Mouse (Mus musculus) limb, embryonic 13.5 days (tissue): ENCODE results near the gene Kif13a. TPM values are rescaled to one million over a fixed set of nuclear protein-coding genes. Genes with fewer than 3 reads are reported as not detected.

Source experiments
- ATAC-seq: fragments of 200-750 bp; cut with Nextera tagmentation; 2 replicates; pipeline ENCODE4 v1.8.0; 2017; ENCODE audit warnings: low read depth, moderate number of reproducible peaks, moderate TSS enrichment; ENCODE audit not compliant: low FRiP score
- H3K27ac ChIP-seq: fragments of 300-500 bp; sonication (generic); 2 replicates; pipeline ENCODE4 v1.5.1; 2015; ENCODE audit warnings: inconsistent platforms, mild to moderate bottlenecking, moderate library complexity
- H3K27me3 ChIP-seq: fragments of 300-500 bp; sonication (generic); 2 replicates; pipeline ENCODE4 v1.6.1; 2015; ENCODE audit warnings: mild to moderate bottlenecking, inconsistent platforms
- H3K36me3 ChIP-seq: fragments of 300-500 bp; sonication (generic); 2 replicates; pipeline ENCODE4 v1.6.1; 2015; ENCODE audit warnings: inconsistent platforms, mild to moderate bottlenecking, moderate library complexity
- H3K4me1 ChIP-seq: fragments of 300-500 bp; sonication (generic); 2 replicates; pipeline ENCODE4 v1.6.1; 2015; ENCODE audit warnings: inconsistent platforms
- H3K4me2 ChIP-seq: fragments of 300-500 bp; sonication (generic); replicated peaks from 2 replicates; pipeline ENCODE4 v1.6.1; 2015; ENCODE audit warnings: inconsistent platforms, mild to moderate bottlenecking, moderate library complexity
- H3K4me3 ChIP-seq: fragments of 300-500 bp; sonication (generic); 2 replicates; pipeline ENCODE4 v1.5.1; 2015; ENCODE audit warnings: moderate library complexity, mild to moderate bottlenecking, inconsistent platforms
- H3K9ac ChIP-seq: fragments of 300-500 bp; sonication (generic); 2 replicates; pipeline ENCODE4 v1.6.1; 2015; ENCODE audit warnings: mild to moderate bottlenecking, inconsistent platforms
- H3K9me3 ChIP-seq: fragments of 300-500 bp; sonication (generic); 2 replicates; pipeline ENCODE4 v1.6.1; 2016; ENCODE audit warnings: inconsistent platforms
- WGBS: fragments of 180-500 bp; shearing (Covaris S2); methylation state at CpG from one replicate; pipeline ENCODE4 v1.1.7; 2015; 5-methylcytosine and 5-hydroxymethylcytosine counted together
- polyA plus RNA-seq: library from polyadenylated mRNA; unstranded; fragments of >200 nt; fragmentation: Nextera tagmentation; extraction: Ambion mirVana; gene quantifications from 2 replicates; pipeline ENCODE4 v1.2.1, GENCODE M21; 2015

Gene Kif13a
- polyA plus RNA-seq, 1 experiment from 2014 or later, result 17.4 TPM

DNA sequence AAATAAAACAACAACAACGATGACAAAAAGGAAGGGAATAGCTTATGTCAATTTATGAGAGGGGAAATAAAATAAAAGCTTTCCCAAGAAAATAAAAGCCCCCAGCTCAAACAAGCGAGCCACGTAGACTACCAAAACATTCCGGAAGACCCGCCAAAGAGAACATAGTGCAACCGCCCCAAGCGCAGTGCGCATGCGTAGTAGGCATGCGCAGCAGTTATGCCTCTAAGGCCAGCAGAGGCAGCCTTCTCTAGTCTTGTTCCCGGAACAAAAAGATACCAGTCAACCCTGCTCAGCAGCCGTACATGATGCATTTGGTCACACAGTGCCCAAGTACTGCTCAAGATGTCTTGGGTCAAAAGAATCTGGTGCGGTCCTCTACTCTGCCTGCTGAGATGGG is 171.0 kb downstream of the Kif13a start:
- peaks cover 67% of the 10 kb centered on the region for H3K36me3 ChIP-seq
- ATAC-seq, result no peak

DNA sequence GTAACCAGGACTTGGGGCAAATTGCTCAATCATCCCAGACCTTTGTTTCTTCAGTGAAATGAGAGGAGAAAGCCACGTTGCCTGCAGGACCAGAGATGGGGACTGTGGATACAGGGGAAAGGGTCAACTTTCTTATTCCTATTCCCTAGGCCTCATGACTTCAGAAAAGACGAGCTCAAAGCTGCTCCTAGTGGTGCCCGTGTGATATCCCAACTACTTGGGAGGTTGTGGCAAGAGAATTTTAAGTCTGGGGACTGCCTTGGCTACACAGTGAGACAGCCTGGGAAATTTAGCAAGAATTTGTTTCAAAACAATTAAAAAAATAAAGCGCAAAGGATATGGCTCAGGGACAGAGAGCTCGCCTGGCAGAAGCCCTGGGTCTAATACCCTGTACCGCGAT is 171.7 kb downstream of the Kif13a start:
- 88% methylated on average over 7 of the region's 7 CpGs for WGBS
- peaks cover 64% of the 10 kb centered on the region for H3K36me3 ChIP-seq
- no peaks in the 10 kb centered on the region for H3K27me3 ChIP-seq

More for the DNA sequence above, 171.0 kb downstream of the Kif13a start:
- H3K27ac ChIP-seq, result no peak overlapping the region
- no peaks in the 10 kb centered on the region for H3K27me3 ChIP-seq
- H3K4me2 ChIP-seq, result no peak overlapping the region
- no peak overlapping the region for H3K4me3 ChIP-seq
- no peak overlapping the region for H3K9ac ChIP-seq
- 92% methylated on average over 13 of the region's 13 CpGs for WGBS
- H3K4me1 ChIP-seq, result 0 out of 2 replicates have a peak, but pooled peaks cover 5% of the 10 kb centered on the region
- no peaks in the 10 kb centered on the region for H3K9me3 ChIP-seq

DNA sequence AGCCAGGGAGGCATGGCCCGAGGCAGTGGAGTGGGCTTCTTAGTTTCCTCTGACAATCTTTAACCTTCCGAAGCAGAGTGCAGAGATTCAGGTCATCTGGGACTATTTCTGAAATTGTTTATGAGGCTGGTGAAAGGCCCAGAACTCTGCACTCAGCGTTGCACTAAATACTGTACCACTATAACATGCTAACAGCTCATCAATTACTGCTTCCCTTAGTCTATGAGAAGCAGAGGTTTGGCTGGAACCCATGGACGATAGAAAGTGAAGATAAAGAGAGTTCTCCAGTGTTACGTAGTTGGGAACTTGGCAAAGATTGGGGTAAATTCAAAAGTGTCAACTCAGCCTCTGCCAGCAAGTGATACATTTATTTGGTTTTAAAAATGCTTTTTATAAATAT is 176.4 kb downstream of the Kif13a start:
- Histone ChIP-seq H3K9ac (no peak overlapping the region), H3K4me2 (no peak overlapping the region), H3K27me3 (no peaks in the 10 kb centered on the region), H3K4me3 (no peak overlapping the region), H3K9me3 (no peaks in the 10 kb centered on the region), H3K36me3 (peaks cover 62% of the 10 kb centered on the region), H3K27ac (no peak overlapping the region), H3K4me1 (no peaks in the 10 kb centered on the region)
- ATAC-seq, result no peak
- 75% methylated on average over 5 of the region's 5 CpGs for WGBS

More for the DNA sequence above, 171.7 kb downstream of the Kif13a start:
- H3K4me3 ChIP-seq, result no peak overlapping the region
- H3K9me3 ChIP-seq, result no peaks in the 10 kb centered on the region
- H3K4me1 ChIP-seq, result 0 out of 2 replicates have a peak, but pooled peaks cover 5% of the 10 kb centered on the region
- no peak overlapping the region for H3K4me2 ChIP-seq
- no peak overlapping the region for H3K9ac ChIP-seq
- H3K27ac ChIP-seq, result no peak overlapping the region
- ATAC-seq, result no peak

DNA sequence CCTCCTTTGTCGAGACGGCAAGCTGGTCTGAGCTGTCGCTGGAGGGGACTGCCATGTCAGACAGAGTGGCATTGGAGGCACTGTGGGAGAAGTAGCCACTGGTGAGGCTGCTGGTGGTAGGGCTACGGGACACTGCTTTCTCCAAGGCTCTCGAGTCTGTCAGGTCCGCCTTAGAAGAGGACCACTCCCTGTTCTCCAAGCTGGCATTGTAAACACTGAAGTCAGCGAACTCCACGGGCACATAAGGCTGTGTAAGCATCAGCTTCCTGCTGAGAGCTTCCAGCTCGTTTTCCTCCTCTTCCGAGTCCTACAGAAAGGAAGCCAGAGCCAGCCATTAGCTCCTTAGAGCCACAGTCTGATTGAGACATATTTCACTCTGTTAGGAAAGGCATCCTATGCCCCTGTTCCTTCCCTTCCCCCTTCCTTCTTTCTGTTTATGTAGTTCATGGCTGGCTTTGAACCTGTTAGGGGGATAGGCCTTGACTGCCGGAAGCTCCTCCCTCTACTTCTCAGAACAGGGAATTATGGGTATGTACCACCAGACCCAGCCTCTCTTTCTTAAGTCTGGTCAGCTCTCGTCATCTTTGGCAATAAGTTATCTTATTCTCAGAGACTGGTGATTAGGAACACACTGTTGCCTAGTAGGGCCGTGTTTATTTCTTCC is 177.0 kb downstream of the Kif13a start:
- peaks cover 58% of the 10 kb centered on the region for H3K36me3 ChIP-seq
- no peaks in the 10 kb centered on the region for H3K27me3 ChIP-seq
- WGBS, result 75% methylated on average over 13 of the region's 13 CpGs
- H3K9ac ChIP-seq, result no peak overlapping the region
- ATAC-seq, result no peak
- H3K4me2 ChIP-seq, result no peak overlapping the region
- no peaks in the 10 kb centered on the region for H3K4me1 ChIP-seq
- no peaks in the 10 kb centered on the region for H3K9me3 ChIP-seq
- H3K27ac ChIP-seq, result no peak overlapping the region
- no peak overlapping the region for H3K4me3 ChIP-seq

DNA sequence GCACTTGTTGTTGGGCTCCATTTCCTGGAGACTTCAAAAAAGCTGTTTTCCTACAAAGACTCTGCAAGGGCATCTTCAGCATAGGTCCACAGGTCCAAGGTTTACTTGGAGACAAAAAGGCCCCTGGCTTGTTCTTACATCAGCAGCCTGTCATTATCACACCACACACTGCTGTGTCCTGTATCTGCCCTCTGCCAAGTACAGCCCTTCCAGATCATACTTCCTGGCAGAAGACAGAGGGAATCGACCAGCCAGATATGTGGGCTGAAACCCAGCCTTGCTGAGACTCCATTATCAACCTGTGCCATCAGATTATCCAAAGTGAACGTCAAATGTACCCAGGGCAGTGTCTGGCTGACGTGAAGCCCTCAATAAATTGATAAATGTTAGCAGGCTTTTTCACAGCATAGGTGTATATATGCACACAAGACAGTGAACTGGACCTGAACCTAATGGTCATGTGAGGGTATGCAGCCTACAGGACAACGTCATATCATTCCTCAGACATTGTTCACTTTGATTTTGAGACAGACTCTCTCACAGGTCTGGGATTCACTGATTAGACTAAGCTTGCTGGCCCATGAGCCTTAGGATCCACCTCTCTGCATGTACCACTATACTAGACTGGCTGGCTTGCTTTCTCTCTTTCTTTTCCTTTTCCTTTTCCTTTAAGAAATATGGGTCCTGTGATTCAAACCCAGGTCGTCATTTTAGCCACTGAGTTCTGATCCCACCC is 181.4 kb downstream of the Kif13a start:
- H3K4me3 ChIP-seq, result no peak overlapping the region
- ATAC-seq, result no peak
- peaks cover 42% of the 10 kb centered on the region for H3K36me3 ChIP-seq

DNA sequence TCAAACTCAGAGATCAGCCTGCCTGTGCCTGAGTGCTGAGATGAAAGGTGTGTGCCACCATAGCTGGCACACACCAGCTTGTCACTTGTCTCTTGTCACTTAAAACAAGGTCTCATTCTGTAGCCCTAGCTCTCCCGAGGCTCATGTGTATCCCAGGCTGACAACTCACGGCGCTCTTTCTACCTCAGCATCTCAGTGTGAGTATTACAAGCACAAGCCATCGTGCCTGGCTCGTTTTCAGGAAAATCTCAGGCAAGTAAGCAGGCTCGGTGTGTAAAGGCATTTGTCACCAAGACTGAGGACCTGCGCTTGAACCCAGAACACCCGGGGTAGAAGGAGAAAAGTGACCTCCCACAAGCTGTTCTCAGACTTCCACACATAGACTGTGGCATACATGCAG is 185.8 kb downstream of the Kif13a start:
- H3K27ac ChIP-seq, result no peak overlapping the region
- no peak overlapping the region for H3K4me3 ChIP-seq
- WGBS, result 84% methylated on average over 8 of the region's 8 CpGs
- no peaks in the 10 kb centered on the region for H3K27me3 ChIP-seq
- H3K36me3 ChIP-seq, result peaks cover 4% of the 10 kb centered on the region; the same call in 1 of the 2 replicates
- no peaks in the 10 kb centered on the region for H3K4me1 ChIP-seq
- no peak overlapping the region for H3K4me2 ChIP-seq
- no peaks in the 10 kb centered on the region for H3K9me3 ChIP-seq
- H3K9ac ChIP-seq, result no peak overlapping the region
- ATAC-seq, result no peak

More for the DNA sequence above, 181.4 kb downstream of the Kif13a start:
- H3K27ac ChIP-seq, result no peak overlapping the region
- WGBS, result 77% methylated on average over 5 of the region's 5 CpGs
- H3K9ac ChIP-seq, result no peak overlapping the region
- no peaks in the 10 kb centered on the region for H3K27me3 ChIP-seq
- no peaks in the 10 kb centered on the region for H3K4me1 ChIP-seq
- H3K4me2 ChIP-seq, result no peak overlapping the region
- no peaks in the 10 kb centered on the region for H3K9me3 ChIP-seq

DNA sequence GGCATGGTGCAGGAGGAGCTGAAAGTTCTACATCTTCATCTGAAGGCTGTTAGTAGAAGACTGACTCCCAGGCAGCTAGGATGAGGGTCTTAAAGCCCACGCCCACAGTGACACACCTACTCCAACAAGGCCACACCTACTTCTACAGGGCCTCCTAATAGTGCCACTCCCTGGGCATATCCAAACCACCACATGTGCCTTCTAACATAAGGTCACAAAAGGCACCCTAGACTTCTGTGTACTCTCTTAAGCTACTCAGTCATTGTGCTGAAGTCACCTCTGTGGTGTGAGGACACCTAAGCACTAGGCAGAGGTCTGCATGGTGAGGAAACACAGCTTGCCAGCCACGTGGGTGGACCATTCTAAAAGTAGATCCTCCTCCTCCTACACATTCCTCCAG is 187.3 kb downstream of the Kif13a start:
- no peaks in the 10 kb centered on the region for H3K9me3 ChIP-seq
- H3K9ac ChIP-seq, result no peak overlapping the region
- no peak for ATAC-seq
- no peaks in the 10 kb centered on the region for H3K27me3 ChIP-seq
- H3K4me2 ChIP-seq, result no peak overlapping the region
- no peak overlapping the region for H3K27ac ChIP-seq
- no peaks in the 10 kb centered on the region for H3K4me1 ChIP-seq
- no peak overlapping the region for H3K4me3 ChIP-seq
- H3K36me3 ChIP-seq, result no peaks in the 10 kb centered on the region
- 67% methylated on average over 2 of the region's 2 CpGs for WGBS

DNA sequence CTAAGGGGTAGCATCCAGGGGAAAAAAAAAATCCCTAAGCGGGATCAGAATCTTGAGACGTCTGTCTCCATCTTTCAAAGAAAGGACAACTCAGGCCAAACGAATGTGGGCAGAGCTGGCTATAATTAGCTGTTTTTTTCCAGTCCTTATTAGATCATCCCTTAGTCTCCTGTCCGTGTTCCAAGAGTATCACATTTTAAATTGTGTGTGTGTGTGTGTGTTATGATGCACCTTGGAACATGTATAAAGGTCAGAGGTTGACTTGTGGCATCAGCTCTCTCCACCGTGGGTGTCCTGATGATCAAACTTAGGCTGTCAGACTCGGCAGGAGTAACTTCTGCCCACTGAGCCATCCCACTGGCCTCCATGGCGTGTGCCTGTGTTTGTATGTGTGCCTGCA is 190.2 kb downstream of the Kif13a start:
- Histone ChIP-seq H3K36me3 (no peaks in the 10 kb centered on the region), H3K9ac (no peak overlapping the region), H3K9me3 (no peaks in the 10 kb centered on the region), H3K4me3 (no peak overlapping the region), H3K4me1 (0 out of 2 replicates have a peak, but pooled peaks cover 5% of the 10 kb centered on the region), H3K27ac (no peak overlapping the region), H3K27me3 (no peaks in the 10 kb centered on the region), H3K4me2 (no peak overlapping the region)
- WGBS, result 76% methylated on average over 7 of the region's 7 CpGs
- ATAC-seq, result no peak

DNA sequence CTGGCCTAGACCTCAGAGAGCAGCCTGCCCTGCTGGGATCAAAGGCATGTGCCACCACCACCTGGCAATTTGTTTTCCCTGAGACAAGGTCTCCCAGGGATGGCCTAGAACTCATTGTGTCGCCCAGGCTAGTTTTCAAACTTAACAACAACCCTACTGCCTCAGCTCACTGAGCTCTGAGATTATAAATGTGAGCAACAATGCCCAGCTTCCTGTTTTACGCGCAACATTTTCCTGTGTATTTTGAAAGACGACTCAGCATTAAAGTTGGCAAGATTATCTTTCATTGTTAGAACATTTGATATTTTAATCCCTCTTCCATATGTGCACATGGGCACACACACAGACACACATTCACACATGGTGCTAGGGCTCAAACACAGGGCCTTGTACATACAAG is 192.2 kb downstream of the Kif13a start:
- no peaks in the 10 kb centered on the region for H3K27me3 ChIP-seq

DNA sequence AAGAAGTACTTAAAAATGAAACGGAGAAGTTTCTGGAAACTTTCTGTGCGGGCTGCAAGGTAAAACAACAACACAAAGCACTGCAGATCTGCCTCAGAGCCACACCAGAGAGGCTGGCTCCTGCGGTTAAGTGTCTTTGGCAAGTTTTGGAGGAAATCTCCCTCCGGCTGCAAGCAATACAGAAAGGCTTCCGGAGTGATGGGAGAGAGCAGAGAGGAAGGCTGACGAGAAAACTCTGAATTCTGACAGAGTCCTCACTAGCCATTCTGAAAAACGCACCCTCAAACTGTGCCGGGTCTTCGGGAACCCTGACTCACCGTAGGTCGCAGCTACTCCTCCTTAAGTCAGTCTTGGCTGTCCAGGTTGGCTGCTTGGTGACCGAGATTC is 193.2 kb downstream of the Kif13a start:
- ATAC-seq, result no peak
- Histone ChIP-seq H3K9ac (peak overlapping the region; percentile 68), H3K27me3 (no peaks in the 10 kb centered on the region), H3K4me3 (peak overlapping the region; percentile 48), H3K4me2 (peak overlapping the region; percentile 82), H3K27ac (peak overlapping the region; percentile 33; the same call in 1 of the 2 replicates), H3K9me3 (no peaks in the 10 kb centered on the region), H3K4me1 (0 out of 2 replicates have a peak, but pooled peaks cover 5% of the 10 kb centered on the region), H3K36me3 (no peaks in the 10 kb centered on the region)
- 2% methylated on average over 12 of the region's 12 CpGs for WGBS

More for the DNA sequence above, 192.2 kb downstream of the Kif13a start:
- no peak overlapping the region for H3K4me2 ChIP-seq
- 76% methylated on average over 4 of the region's 4 CpGs for WGBS
- 0 out of 2 replicates have a peak, but pooled peaks cover 5% of the 10 kb centered on the region for H3K4me1 ChIP-seq
- no peak overlapping the region for H3K9ac ChIP-seq
- H3K36me3 ChIP-seq, result no peaks in the 10 kb centered on the region
- ATAC-seq, result no peak
- H3K4me3 ChIP-seq, result no peak overlapping the region
- no peaks in the 10 kb centered on the region for H3K9me3 ChIP-seq
- H3K27ac ChIP-seq, result no peak overlapping the region

DNA sequence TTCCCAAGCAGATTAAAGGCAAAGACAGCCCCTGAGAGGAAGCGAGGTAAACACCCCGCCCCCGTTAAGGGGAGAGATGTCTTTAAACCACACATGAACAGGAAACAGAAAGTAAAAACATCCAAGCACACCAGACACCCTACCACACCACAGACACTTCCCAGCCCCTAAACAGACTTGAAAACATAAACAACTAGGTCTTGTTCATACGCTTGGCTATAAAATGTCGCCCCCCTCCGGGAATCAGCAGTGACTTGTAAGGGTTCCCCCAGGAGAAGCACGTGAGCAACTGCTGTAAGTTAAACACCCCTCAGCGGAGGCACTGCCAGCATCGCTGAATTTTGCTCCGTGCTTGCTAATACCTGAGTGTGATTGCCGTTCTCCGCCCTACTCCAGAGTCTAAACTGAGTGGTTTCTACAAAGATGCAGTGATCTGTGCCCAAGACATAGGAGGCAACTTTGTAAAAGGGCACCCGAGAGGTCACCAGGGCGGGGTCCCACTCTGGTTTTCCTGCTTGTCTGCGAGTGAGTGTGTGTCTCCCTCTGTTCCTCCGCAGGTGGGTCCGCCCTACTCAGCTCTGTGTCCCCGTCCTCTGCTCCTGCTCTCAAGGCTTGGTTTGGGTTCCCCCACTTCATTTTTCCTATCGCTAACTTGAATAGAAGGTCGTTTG is 193.7 kb downstream of the Kif13a start:
- under 1% methylated on average over 20 of the region's 20 CpGs for WGBS
- no peaks in the 10 kb centered on the region for H3K36me3 ChIP-seq
- H3K4me1 ChIP-seq, result 0 out of 2 replicates have a peak, but pooled peaks cover 5% of the 10 kb centered on the region

More for the DNA sequence above, 193.7 kb downstream of the Kif13a start:
- Histone ChIP-seq H3K9ac (peak overlapping the region; percentile 68), H3K4me3 (peak overlapping the region; percentile 48), H3K9me3 (no peaks in the 10 kb centered on the region), H3K27me3 (no peaks in the 10 kb centered on the region), H3K4me2 (peak overlapping the region; percentile 82), H3K27ac (peak overlapping the region; percentile 33; the same call in 1 of the 2 replicates)
- peak; percentile 64 for ATAC-seq
